Mouse (Mus musculus): Measurements from ENCODE around the gene Rfx2.

DNA sequence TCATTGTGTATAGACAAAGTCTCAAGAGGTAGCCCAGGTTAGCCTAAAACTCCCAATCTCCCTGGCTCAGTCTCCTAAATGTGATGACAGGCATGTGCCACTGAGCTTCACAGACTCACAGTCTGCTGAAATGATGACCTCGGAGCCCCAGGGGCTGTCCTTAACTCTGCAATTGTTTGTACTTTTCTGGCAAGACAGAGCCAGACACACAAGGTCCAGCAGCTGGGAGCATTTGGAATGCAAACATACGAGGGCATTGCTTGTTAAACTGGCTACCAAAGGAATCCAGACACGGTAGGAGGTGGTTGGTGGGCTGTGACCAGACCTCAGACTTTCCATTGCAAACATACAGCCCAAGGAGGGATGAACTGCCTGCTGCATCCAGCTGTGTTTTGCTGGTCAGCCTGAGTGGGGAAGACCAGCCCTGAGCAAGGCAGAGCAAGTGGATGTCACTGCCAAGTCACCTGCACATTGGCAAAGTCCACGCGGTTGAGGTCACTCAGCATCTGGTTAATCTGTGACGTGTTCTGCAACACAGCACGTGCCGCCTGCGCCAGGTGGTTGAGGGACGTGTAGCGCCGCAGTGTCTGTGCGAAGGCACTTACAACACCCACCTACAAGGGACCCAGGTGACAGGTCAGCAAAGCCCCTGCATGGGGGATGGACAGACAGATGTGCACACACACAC lies 50.4 kb downstream of the Rfx2 start:
- TF ChIP-seq CTCF (IDR thresholded peaks at IDR 0.05; ENCODE audit: borderline replicate concordance, control insufficient read depth, extremely low read depth, insufficient read depth, low read length, poor library complexity) (no peak), POLR2A (IDR thresholded peaks at IDR 0.05; ENCODE audit: control insufficient read depth, extremely low read depth, insufficient read depth, low read length, poor library complexity) (no peak)
